Mouse (Mus musculus) regulatory T cell (primary cell): Measurements from ENCODE around the gene Tpk1.
"Not testable (repeated sequence)": the region's sequence is repeated elsewhere in the genome, so short reads cannot be mapped to it uniquely, and the experiment has no call there.

Experiments used
- in situ Hi-C: fragments of 300-600 bp; cut with MboI, MseI; formaldehyde crosslinking; loops from one replicate; pipeline ENCODE4 v1.15.1; 2025; ENCODE audit warnings: high pct_unique_total_duplicates

Gene Tpk1

DNA sequence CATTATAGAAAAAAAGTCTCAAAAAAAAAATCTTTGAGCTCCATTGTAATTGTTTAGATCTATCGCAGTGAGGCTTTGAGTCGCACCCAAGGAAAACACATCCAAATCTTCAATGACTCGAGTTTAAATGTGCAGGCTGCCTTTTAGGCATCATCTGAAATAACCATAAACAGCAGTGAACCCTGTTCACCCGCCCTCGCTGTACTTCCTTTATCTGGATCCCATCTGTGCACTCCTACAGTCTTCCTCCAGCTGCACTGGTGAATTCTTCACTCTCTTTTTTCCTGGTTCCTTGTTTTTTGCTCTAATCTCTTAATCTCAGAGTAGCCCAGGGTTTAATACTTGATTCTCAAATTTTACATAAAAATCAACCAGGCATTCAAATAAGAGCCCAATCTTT, 23.7 kb downstream of the Tpk1 start:
- in situ Hi-C loops: no loop called here

- in situ Hi-C loops: no loop called here
Measured at GRCm38 (mm10) chr6:43640621-43641020, 25.5 kb downstream of the Tpk1 start.

GRCm38 (mm10) chr6:43638865-43639264, 27.2 kb downstream of the Tpk1 start:
- in situ Hi-C loops: no loop called here

- in situ Hi-C loops: no loop called here
Measured at GRCm38 (mm10) chr6:43638119-43638518, 28.0 kb downstream of the Tpk1 start.

- in situ Hi-C loops: no loop called here
Measured at GRCm38 (mm10) chr6:43636980-43637638, 29.0 kb downstream of the Tpk1 start.

DNA sequence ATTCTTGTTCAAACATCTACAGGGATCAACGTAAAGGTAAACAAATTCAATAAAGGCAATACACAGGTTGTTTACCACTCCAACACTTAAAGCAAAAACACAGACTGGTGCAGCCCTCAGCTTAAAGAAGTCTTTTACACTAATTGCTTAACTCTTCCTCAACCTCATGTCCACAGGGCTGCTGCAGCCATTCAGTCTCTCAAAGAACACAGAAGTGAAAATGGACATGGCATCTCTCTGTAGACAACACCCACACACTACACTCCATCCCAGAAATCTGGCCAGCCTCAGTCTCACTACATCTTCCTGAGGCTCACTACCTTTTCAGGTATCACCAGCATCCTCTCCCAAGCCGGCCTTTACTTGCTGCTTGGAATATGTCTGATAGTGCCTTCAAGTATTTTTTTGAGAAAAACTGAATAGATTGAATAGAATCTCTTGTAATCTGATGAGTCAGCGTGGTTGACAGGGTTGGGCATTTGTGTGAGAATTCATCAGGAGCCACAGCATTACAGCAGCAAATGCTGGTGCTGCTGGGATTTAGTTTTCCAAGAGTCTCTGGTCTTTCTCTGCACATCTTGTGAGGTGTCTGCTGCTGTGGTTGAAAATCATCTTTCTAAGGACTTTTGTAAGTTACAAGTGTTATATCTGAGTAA, 32.6 kb downstream of the Tpk1 start:
- in situ Hi-C loops: no loop called here

- in situ Hi-C loops: no loop called here
Measured at GRCm38 (mm10) chr6:43632871-43633270, 33.2 kb downstream of the Tpk1 start.

- in situ Hi-C loops: not testable (repeated sequence)
Measured at GRCm38 (mm10) chr6:43623448-43623847, 42.6 kb downstream of the Tpk1 start.

DNA sequence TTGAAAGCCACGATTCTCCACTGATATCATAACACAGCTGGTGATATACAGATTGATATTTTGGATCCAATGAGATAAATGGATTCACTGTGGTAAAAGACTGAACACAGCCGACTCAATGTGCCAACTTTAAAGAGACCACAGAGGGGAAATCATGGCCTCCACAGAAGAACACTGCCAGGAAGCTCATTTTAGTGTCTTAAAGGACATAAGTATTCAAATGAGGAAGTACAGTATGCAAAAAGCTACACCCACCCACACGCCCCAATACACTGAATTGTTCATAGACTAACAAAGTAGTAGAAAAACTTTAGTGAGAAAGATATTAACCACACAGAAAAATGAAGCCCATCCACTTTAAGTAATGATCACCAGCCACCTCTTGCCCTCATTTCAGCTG, 46.8 kb downstream of the Tpk1 start:
- in situ Hi-C loops: loop anchor here (10.0 kb wide), 1 partner anchor 344 kb away; no protein-coding TSS in a partner anchor

- in situ Hi-C loops: loop anchor here (10.0 kb wide), 1 partner anchor 337 kb away; no protein-coding TSS in a partner anchor
Measured at GRCm38 (mm10) chr6:43611770-43612169, 54.3 kb downstream of the Tpk1 start.

DNA sequence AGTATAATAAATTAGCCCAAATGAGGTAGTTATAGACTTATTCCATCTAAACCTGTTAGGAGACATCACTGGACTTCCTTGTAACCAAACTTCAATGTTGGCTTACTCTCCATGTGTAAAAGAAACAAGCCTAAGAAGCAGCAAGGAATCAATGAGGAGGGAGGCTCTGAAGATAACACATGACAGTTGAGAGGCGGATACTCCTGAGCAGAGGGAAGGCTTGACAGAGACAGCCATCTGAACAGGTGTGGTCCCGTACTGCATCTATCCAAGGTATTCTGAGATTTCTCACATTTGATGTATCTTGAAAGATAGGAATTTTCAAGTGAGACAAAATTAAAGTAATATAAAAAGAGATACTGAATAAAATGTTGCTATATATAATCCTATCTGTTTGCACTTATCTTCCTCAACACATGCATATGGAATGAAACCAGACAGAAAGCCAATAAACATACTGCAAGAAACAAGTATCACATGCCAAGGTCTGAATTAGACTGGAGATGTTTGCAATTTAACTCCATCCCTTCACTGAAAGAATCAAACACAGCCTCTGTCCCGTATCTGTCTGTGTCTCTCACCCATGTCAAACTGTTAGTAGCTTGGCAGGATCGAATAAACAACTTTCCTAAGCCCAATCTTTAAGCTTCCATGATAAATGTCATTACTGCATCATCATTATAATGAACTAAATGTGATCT, 75.1 kb downstream of the Tpk1 start:
- in situ Hi-C loops: no loop called here

DNA sequence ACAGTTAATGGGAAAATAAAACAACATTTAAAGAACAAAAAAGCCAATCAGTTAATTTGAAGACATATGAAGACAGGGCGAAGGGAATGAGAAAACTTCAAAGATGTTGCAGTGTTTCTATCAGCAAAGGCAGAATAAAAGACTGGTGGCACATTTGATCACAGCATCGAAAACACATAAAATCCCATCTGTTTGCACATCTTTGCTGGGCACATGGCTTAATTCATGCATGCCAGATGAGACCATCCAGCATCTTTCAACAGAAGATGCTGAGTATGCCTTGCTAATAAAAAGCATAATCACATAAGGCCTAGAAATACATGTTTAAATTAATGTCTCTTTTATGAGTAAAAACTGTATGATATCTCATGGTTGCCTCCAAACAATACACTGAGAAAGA, 80.8 kb downstream of the Tpk1 start:
- in situ Hi-C loops: no loop called here

GRCm38 (mm10) chr6:43581809-43582208, 84.3 kb downstream of the Tpk1 start:
- in situ Hi-C loops: no loop called here

DNA sequence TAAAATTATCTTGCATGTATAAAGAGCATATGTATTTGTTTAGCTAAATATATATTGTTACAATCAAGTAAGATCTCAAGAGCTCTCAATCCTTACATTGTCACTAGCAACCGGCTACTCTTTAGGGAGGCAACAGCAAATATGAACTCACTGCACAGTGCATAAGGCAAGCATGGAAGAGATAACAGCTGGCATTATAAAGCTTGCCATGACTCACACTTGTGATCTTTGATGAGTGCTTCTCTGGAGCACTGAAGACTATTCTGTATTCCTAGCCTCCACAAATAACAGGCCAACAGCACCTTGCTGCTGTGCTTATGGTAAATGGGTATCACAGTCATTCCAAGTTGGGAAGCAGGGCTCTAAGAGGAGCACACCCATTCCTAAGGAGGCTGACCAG, 98.2 kb downstream of the Tpk1 start:
- in situ Hi-C loops: no loop called here

GRCm38 (mm10) chr6:43562474-43562873, 103.6 kb downstream of the Tpk1 start:
- in situ Hi-C loops: no loop called here

- in situ Hi-C loops: no loop called here
Measured at GRCm38 (mm10) chr6:43551410-43551809, 114.7 kb downstream of the Tpk1 start.

DNA sequence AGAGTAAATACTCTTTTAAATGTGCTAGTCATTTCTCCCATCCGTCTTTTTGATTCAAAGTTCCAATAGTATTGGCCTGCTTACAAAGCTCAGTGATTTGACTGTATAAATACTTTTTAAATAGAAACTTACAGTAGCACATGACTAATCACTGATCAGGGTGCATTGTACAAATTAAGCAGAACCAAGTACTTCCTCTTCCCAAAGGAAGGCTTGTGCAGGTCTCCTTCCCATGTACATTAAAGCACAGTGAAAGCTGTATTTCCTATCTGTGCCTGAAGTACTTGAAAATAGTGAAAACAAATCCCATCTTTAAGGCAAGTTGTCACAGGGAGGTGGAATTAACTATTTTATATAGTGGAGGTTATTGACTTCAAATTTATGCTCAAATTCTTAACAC, 119.5 kb downstream of the Tpk1 start:
- in situ Hi-C loops: no loop called here

- in situ Hi-C loops: loop anchor here (10.0 kb wide), 1 partner anchor 83 kb away; no protein-coding TSS in a partner anchor
Measured at GRCm38 (mm10) chr6:43537252-43537870, 128.7 kb downstream of the Tpk1 start.

- in situ Hi-C loops: loop anchor here (10.0 kb wide), 1 partner anchor 81 kb away; no protein-coding TSS in a partner anchor
Measured at GRCm38 (mm10) chr6:43535459-43535858, 130.6 kb downstream of the Tpk1 start.

- in situ Hi-C loops: loop anchor here (10.0 kb wide), 1 partner anchor 79 kb away; no protein-coding TSS in a partner anchor
Measured at GRCm38 (mm10) chr6:43533323-43533722, 132.8 kb downstream of the Tpk1 start.

- in situ Hi-C loops: loop anchor here (10.0 kb wide), 1 partner anchor 78 kb away; no protein-coding TSS in a partner anchor
Measured at GRCm38 (mm10) chr6:43532822-43533221, 133.3 kb downstream of the Tpk1 start.

DNA sequence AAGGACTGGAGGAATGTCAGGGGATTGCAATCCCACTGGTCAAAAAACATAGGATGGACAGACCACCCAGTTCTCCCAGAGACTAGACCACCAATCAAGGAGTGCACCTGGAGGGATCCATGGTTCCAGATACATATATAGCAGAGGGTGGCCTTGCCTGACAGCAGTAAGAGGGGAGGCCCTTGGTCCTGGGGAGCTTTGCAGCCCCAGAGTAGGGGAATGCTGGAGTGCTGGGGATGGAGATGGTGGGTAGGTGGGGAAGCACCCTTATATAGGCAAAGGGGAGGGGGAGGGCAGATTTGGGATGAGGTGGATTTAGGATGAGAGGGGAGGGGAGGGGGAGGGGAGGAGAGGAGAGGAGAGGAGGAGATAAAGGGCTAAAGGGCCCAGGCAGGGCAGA, 134.1 kb downstream of the Tpk1 start:
- in situ Hi-C loops: loop anchor here (10.0 kb wide), 1 partner anchor 77 kb away; no protein-coding TSS in a partner anchor
